11 mouse cellular contexts compared by ENCODE assay signal in the genomic region with DNA sequence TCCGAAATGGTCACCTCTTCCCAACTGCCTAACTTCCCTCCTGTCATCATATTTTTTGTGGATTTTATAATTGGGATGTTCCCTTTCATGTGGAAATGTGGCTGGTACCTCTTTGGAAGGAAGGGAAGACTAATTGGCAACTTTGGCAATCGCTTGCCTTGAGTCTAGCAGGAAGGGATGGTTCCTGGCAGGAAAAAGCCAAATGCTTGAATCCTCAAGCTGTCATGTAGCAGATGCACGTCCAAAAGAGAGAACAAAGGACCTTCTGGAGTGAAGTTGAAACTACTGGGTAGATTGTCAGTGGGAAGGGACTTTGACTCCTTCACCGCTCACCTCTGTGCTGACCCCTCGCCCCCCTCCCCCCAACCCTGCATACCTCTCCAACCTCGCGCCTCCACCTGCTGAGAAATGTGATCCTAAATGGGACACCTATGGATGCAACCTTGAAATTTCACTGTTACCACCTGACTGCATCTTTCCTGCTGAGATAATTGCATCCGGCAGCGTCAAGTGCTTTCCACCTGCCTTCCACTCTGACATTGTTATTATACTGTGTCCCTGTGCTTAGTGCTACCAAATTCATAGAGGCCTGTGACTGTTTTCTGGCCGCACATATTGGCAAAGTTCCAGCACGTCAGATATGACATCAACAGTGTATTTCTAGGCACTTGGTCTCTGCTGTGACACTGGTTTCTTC.
DNase-seq lines count a peak whose midpoint lies in the region; ATAC-seq and TF ChIP-seq lines count a peak whose summit lies in the region.
"Had no signal": no experiment of that assay in that cellular context is flagged by ENCODE, and none has a peak within 500 bp of the region (broad histone marks: within the 10 kb centered on the region; RNA-seq: fewer than 3 reads in every experiment).

No protein-coding gene starts in this region.

- H3K9me3 ChIP-seq in forebrain, embryonic 15.5 days: no peaks in the 10 kb centered on the region

- no peaks in the 10 kb centered on the region for H3K36me3 ChIP-seq in forebrain, embryonic 15.5 days

- DNase-seq in layer of hippocampus, adult 2 months (ENCODE audit: low spot score in 2 of 2): peak; percentile 57 to 58
- DNase-seq in layer of hippocampus, postnatal 25 days (ENCODE audit: extremely low spot score in 1 of 2, low spot score in 1 of 2): no peak
- peak; percentile 94 for DNase-seq in brain, embryonic 14.5 days (ENCODE audit: low read depth)
- peak; percentile 62 to 78 for DNase-seq in cerebellum, adult 18-20 months
- DNase-seq in spleen, postnatal 36 days (ENCODE audit: low spot score in 2 of 2): no peak
- no peak for DNase-seq in left cerebral cortex, adult 18-20 months (ENCODE audit: low spot score in 2 of 2)
- DNase-seq in urinary bladder, postnatal 4 days (ENCODE audit: low spot score in 2 of 2): no peak
- DNase-seq: heart, adult 11 months; spleen, adult 18-20 months had no signal

- ATAC-seq in forebrain, embryonic 15.5 days (replicated peaks): peak; percentile 91

- no peak overlapping the region for H3K9ac ChIP-seq in forebrain, embryonic 15.5 days (replicated peaks)
- H3K9ac ChIP-seq: liver, embryonic 14.5 days had no signal

- peak overlapping the region; percentile 77 for H3K27ac ChIP-seq in layer of hippocampus, adult 2 months
- peak overlapping the region; percentile 91 for H3K27ac ChIP-seq in forebrain, embryonic 15.5 days (replicated peaks)
- H3K27ac ChIP-seq: liver, embryonic 14.5 days had no signal

- no peak overlapping the region for H3K4me2 ChIP-seq in forebrain, embryonic 15.5 days (replicated peaks)

- H3K4me3 ChIP-seq in layer of hippocampus, adult 2 months: no peak overlapping the region
- no peak overlapping the region for H3K4me3 ChIP-seq in forebrain, embryonic 15.5 days

- TF ChIP-seq CTCF in layer of hippocampus, adult 2 months (conservative IDR thresholded peaks at IDR 0.05): no peak
- no peak for TF ChIP-seq CTCF in brain, embryonic 14.5 days (IDR thresholded peaks at IDR 0.05; ENCODE audit: borderline replicate concordance, extremely low read depth, insufficient read depth, insufficient read length)

- H3K4me1 ChIP-seq in forebrain, embryonic 15.5 days: peaks cover 12% of the 10 kb centered on the region; the same call in 1 of the 2 replicates

- no peaks in the 10 kb centered on the region for H3K27me3 ChIP-seq in forebrain, embryonic 15.5 days

- 38% methylated on average over 11 of the region's 11 CpGs for WGBS in forebrain, embryonic 15.5 days

- TF ChIP-seq POLR2A in brain, embryonic 14.5 days (IDR thresholded peaks at IDR 0.05; ENCODE audit: borderline replicate concordance, extremely low read depth, insufficient read depth, insufficient read length, poor library complexity, severe bottlenecking): no peak

Comparison
In these comparisons a context has a peak if more than half of its experiments do, and no peak if none do; other contexts are left out.
1. DNase-seq: peak in layer of hippocampus, adult 2 months (2 of 2), brain, embryonic 14.5 days (single experiment) and cerebellum, adult 18-20 months (2 of 2); none in layer of hippocampus, postnatal 25 days (0 of 2), spleen, postnatal 36 days (0 of 2), left cerebral cortex, adult 18-20 months (0 of 2) and urinary bladder, postnatal 4 days (0 of 2).